Mouse (Mus musculus) bone marrow macrophage, adult 2 months (primary cell): ENCODE measurements around the gene Mark2. TPM values are rescaled to one million over a fixed set of nuclear protein-coding genes. Genes with fewer than 3 reads are reported as not detected.
"Not testable (repeated sequence)": the region's sequence is repeated elsewhere in the genome, so short reads cannot be mapped to it uniquely, and the experiment has no call there.

Experiments used
- H3K27ac ChIP-seq: 2 replicates; pipeline ENCODE4 v1.5.1; 2012; ENCODE audit warnings: low read depth, low read length; ENCODE audit not compliant: insufficient read depth
- H3K4me1 ChIP-seq: 2 replicates; pipeline ENCODE4 v1.6.1; 2012; ENCODE audit warnings: low read length; ENCODE audit not compliant: control insufficient read depth, insufficient read depth
- H3K4me3 ChIP-seq: 2 replicates; pipeline ENCODE4 v1.5.1; 2012; ENCODE audit warnings: mild to moderate bottlenecking, low read length, moderate library complexity; ENCODE audit not compliant: insufficient read depth
- CTCF ChIP-seq: IDR thresholded peaks from 2 replicates; pipeline ENCODE4 v1.5.1; 2012; ENCODE audit warnings: low read depth, mild to moderate bottlenecking, low read length, moderate library complexity
- POLR2A ChIP-seq: IDR thresholded peaks from 2 replicates; pipeline ENCODE4 v1.6.1; 2012; ENCODE audit warnings: mild to moderate bottlenecking, low read depth, low read length, borderline replicate concordance
- polyA plus RNA-seq: library from polyadenylated mRNA; stranded (reverse); fragments of >200 nt; gene quantifications from 2 replicates; pipeline ENCODE4 v1.2.4, GENCODE M21; 2012; ENCODE audit not compliant: missing spikeins, insufficient read depth, insufficient read length

Gene Mark2
- 57.8 and 69.2 TPM in 2 replicates for polyA plus RNA-seq

DNA sequence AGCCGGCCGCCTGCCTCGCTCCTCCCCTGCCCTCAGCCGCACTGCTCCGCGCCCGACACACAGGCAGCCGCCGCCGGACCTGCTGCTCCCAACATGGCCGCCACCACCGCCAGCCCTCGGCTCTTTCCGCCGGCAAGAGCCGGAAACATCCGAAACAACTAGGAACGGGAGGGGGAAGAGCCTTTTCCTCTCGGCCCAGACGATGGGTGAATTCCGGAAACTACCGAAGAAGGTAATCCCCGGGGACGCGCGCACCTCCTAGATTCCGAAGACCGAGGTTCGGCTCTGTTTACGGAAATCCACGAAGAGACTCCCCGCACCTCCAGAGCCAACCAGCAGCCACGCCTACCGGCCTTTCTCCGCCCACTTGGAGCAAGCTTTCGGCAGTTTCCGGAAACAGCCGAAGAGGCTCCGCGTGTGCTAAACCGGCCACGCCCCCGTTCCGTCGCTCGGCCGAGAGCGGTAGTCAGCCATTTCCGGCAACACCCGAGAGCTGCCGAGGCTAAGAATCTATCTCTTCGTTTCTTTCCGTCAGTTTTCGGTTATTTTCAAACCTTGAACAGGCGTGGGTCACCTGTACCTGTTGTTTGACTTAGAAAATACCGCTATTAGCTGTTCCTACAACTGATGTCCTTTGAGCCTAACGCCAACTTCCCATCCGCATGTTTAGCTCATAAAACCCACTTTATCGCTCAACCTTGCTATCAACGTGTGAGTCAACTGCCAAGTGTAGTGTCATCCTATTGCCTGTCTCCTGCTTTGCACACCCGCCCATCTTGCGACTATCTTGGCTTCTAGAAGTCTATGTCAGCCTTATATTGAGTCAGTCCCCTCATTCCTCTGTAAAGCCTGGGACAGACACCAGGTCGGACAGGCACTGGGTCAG lies at the start of gene Mark2:
Gene Mark2, minus strand, starts transcription at position 349 of the 886 bp plus-strand sequence.
- TF ChIP-seq CTCF (no peak), POLR2A (no peak)
- Histone ChIP-seq H3K4me3 (peak within 1 kb of the TSS; percentile 83), H3K27ac (peak within 1 kb of the TSS; percentile 74), H3K4me1 (peaks cover 29% of the 10 kb centered on the region)

DNA sequence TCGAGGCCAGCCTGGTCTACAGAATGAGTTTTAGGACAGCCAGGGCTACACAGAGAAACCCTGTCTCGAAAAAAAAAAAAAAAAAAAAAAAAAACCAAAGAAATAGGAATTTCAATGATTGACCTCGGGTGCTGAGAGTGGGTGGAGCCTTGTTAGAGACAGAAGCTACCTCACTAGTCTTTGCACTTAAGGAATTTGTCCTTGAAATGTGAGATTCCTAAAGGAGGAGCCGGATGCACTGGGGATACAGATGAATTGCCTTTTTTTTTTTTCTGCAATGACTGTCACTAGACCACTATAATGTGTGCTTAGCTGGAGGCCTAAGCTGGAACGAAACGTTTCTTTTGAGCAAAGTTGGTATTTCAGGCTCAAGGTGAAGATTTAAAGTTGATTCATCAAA lies 46.8 kb upstream of the Mark2 start:
- peaks cover 8% of the 10 kb centered on the region for H3K4me1 ChIP-seq
- TF ChIP-seq POLR2A = no peak

DNA sequence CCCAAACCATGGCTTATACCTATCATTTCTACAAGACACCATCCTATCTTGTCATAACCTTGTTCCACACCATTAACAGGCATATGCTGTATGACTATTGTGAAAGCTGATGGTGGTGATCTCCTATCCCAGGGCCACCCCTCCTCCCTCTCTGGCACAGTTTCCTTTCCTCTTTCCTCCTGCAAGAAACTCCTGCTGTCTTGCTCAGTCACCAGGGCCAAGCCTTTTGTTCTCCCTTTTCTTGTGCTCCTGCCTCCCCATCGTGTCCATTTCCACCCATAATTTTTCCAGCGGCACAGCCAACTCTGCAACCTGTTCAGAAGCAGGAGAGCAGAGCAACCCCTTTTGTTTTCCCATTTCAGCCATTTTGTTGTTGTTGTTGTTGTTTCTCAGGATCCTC lies 44.4 kb upstream of the Mark2 start:
- H3K4me3 ChIP-seq = no peak overlapping the region

More for the DNA sequence above, 46.8 kb upstream of the Mark2 start:
- no peak overlapping the region for H3K4me3 ChIP-seq
- no peak overlapping the region for H3K27ac ChIP-seq

DNA sequence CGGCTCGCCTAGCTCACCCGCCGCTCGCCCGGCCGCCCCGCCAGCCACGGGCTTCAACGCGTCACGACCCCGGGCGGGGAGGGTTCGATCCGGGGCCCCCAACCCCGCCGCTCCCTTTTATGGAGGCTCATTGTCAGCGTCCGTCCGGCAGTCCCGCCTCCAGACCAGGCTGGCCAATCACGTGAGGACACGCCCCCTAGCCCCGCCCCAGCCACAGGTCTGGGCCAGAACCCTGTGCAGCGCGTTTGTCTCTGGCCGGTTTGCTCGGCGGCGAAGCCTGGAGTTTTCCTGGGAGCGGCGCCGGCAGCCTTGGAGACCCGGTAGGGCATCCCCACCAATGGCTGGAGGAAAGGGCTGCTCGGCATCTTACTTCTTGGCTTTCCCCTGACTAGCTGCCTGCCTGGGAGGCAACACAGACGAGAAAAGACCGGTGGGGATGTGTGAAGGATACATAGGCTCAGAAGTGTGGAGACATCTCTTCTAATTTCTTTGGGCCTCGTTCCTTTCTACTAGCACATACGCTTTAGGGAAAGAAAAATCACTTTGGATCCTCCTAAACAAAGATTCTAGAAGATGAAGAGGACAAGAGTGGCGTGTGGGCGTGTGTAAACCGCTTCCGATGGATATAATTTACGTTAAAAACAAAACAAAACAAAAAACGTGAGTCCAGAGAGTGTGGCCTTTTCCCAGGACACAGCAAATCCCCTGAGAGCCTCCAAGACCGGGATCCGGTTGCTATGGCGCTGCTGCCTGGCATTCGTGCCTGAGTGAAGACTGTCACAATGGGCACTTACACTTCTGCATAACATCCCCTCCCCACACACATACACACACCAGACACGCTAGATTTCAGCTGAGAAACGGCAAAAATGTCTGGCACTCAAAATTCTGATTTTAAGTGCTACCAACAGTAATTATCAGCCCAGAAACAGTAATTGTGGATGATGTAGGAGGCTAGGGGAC lies 41.5 kb upstream of the Mark2 start, which contains the start of gene Spindoc:
Gene Spindoc, minus strand, starts transcription at position 92 of the 963 bp plus-strand sequence.
- Histone ChIP-seq H3K4me1 (peaks cover 16% of the 10 kb centered on the region), H3K4me3 (peak within 1 kb of the TSS; percentile 68), H3K27ac (no peak within 1 kb of the TSS)
- TF ChIP-seq POLR2A = 0 out of 2 replicates have a peak, but pooled peaks have one; percentile 68
- no peak for TF ChIP-seq CTCF

More for the DNA sequence above, 44.4 kb upstream of the Mark2 start:
- TF ChIP-seq POLR2A = no peak
- TF ChIP-seq CTCF = no peak
- Histone ChIP-seq H3K4me1 (peaks cover 13% of the 10 kb centered on the region), H3K27ac (no peak overlapping the region)

DNA sequence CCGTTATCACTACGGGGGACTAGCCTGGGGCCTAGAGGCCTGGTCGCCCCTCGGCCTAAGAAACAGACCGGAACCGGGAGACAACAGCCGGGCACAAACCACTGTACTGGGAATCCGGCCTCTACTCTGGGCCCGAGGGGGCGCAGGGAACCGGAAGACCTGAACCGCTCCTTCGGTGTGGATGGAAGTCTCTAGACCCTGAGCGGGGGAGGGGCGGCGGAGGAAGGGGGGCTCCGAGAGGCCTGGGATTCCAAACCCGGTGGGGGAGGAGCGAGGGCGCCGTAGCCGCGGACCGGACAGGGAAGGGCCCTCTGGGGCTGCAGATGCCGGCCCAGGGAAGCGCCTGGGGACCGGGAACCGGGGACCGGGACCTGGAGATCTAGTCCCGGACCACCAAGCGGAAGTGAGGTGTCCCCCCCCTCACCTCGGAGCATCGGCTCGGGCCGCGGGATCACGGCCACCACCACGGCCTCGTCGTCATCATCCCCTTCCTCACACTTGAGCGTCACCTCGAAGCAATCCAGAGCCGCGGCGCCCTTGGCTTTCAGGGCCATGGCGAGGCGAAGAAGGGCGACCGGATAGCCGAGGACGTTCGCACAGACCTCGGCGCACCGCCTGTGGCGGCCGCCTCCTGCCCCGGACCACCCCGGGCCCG lies 40.7 kb upstream of the Mark2 start:
- Histone ChIP-seq H3K27ac (no peak overlapping the region), H3K4me1 (peaks cover 16% of the 10 kb centered on the region), H3K4me3 (peak overlapping the region; percentile 68)
- TF ChIP-seq CTCF (no peak), POLR2A (no peak)

DNA sequence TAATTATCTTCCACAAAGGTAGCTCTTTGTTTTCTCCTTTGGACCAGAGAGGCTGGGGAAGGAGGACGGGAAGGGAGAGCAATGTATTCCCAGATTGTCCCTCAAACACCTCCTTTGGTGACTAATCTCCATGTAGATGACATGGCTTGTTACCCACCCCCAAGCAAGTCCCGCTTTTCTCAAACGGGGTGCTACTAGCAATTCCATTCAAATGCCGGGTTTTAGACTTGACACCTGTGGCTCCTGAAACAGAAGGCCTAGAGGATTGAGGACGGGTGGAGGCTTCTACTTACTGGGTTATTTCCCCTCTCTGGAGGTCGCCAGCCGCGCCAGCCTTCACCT lies 40.2 kb upstream of the Mark2 start:
- Histone ChIP-seq H3K27ac (no peak overlapping the region), H3K4me3 (peak overlapping the region; percentile 68), H3K4me1 (peaks cover 16% of the 10 kb centered on the region)
- TF ChIP-seq CTCF = no peak
- TF ChIP-seq POLR2A = no peak

DNA sequence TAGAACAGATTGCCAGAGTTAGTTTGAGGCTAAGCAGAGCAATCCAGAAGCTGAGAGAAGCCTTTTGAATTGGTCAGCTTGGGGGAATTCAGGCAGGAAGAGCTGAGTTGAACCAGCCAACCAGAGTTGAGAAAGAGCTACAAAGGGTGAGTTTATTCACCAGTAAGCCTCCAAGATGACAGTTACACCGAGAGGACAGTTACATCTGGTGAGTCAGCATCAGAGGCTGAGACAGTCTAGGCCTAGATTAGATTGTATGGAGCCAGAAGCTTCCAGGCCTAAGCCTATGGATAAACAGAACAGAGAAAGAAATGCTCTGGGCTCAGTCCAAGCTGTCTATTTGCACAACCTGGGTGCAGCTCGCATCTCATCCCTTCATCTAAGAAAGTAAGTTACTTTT lies 36.0 kb upstream of the Mark2 start:
- Histone ChIP-seq H3K4me1 (peaks cover 6% of the 10 kb centered on the region), H3K4me3 (no peak overlapping the region), H3K27ac (no peak overlapping the region)
- no peak for TF ChIP-seq CTCF
- no peak for TF ChIP-seq POLR2A

DNA sequence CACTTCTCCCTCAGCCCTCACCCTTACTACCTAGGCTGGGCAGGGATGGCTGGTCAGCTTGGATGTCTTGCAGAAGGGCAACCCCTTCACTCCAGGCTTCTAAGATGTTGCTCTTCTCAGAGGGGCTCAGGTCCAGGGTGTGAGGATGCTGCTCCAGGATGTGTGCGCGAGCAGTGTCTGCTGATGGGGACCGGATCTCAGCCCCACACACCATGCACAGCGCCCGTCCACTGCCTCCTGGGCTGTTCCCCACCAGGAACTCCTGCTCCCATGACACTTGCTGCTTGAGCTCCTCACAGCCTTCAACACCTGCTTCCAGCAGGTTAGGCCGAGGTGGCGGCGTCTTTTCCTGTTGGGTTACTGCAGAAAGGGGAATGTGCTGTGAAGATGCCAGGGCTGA lies 32.8 kb upstream of the Mark2 start:
- Histone ChIP-seq H3K4me3 (no peak overlapping the region), H3K4me1 (peaks cover 1% of the 10 kb centered on the region), H3K27ac (no peak overlapping the region)
- no peak for TF ChIP-seq POLR2A
- TF ChIP-seq CTCF = no peak

DNA sequence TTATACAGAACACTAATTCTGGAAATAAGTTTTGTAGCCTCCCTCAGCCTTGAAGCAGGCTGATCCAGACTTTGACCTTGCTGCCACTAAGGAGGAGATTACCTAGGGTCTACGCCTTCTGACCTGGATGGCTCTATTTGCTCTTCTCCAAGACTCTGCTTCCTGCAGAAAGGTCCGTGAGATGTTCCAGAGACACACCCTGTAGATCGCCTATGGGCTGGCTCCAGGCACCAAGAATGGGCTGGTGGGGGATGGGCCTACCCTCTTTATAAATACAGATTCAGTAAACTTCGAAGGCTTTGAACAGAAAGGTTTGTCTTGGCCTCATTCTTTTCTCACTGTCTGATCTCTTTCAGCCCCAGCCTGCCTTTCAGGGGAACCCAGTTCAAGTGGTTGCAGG lies 27.8 kb upstream of the Mark2 start:
- H3K27ac ChIP-seq, H3K4me1 ChIP-seq, H3K4me3 ChIP-seq: not testable (repeated sequence)
